Mouse (Mus musculus) hindbrain, embryonic 10.5 days (tissue): Measurements from ENCODE around the gene H2-T23. TPM values are rescaled to one million over a fixed set of nuclear protein-coding genes. Genes with fewer than 3 reads are reported as not detected.

Experiments used
- DNase-seq: peaks from one replicate; pipeline ENCODE4 v3.0.0-alpha.2; 2017; ENCODE audit warnings: low spot score
- H3K27ac ChIP-seq: fragments of 300-500 bp; sonication (generic); 2 replicates; pipeline ENCODE4 v1.5.1; 2016; ENCODE audit warnings: mild to moderate bottlenecking, moderate library complexity
- H3K27me3 ChIP-seq: fragments of 300-500 bp; sonication (generic); 2 replicates; pipeline ENCODE4 v1.6.1; 2016; ENCODE audit warnings: mild to moderate bottlenecking; ENCODE audit not compliant: poor library complexity, insufficient read depth, severe bottlenecking
- H3K36me3 ChIP-seq: fragments of 300-500 bp; sonication (generic); 2 replicates; pipeline ENCODE4 v1.6.1; 2016; ENCODE audit warnings: mild to moderate bottlenecking, moderate library complexity
- H3K4me1 ChIP-seq: fragments of 300-500 bp; sonication (generic); replicated peaks from 2 replicates; pipeline ENCODE4 v1.6.1; 2016; ENCODE audit warnings: mild to moderate bottlenecking
- H3K4me3 ChIP-seq: fragments of 300-500 bp; sonication (generic); 2 replicates; pipeline ENCODE4 v1.5.1; 2016; ENCODE audit warnings: mild to moderate bottlenecking, moderate library complexity
- H3K9me3 ChIP-seq: fragments of 300-500 bp; sonication (generic); 2 replicates; pipeline ENCODE4 v1.6.1; 2016; ENCODE audit warnings: mild to moderate bottlenecking, moderate library complexity
- WGBS: fragments of 180-500 bp; shearing (Covaris S2); methylation state at CpG from one replicate; pipeline ENCODE4 v1.1.7; 2016; 5-methylcytosine and 5-hydroxymethylcytosine counted together
- polyA plus RNA-seq: library from polyadenylated mRNA; unstranded; fragments of >200 nt; fragmentation: Nextera tagmentation; extraction: Ambion mirVana; gene quantifications from 2 replicates; pipeline ENCODE4 v1.2.1, GENCODE M21; 2016

The H2-T23 gene
- polyA plus RNA-seq, 1 experiment from 2014 or later, result 4.2 TPM

DNA sequence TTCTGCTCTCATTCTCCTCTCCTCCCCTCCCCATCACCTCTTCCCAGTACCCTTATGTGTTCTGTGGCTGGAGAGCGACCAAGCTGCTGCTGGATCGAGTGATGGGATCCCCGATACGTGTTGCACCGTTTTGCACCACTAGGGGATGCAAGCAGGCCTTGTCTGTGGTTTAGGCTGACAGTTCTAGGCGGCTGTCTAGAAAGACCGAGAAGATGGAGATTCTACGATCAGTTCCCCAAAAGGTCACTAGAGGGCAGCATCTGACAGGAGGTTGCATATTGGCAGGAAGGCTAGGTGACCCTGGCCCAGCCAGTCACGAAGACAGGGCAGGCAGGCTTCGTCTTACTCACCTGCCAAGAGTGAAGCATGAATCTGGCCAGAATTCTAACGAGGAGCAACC is 35.7 kb downstream of the H2-T23 start:
- peak; percentile 93 for DNase-seq
- H3K36me3 ChIP-seq, result peaks cover 3% of the 10 kb centered on the region; the same call in 1 of the 2 replicates
- H3K4me1 ChIP-seq, result peaks cover 18% of the 10 kb centered on the region
- no peak overlapping the region for H3K4me3 ChIP-seq
- H3K27me3 ChIP-seq, result no peaks in the 10 kb centered on the region
- H3K9me3 ChIP-seq, result peaks cover 3% of the 10 kb centered on the region; the same call in 1 of the 2 replicates
- no peak overlapping the region for H3K27ac ChIP-seq
- WGBS, result 6% methylated on average over 11 of the region's 11 CpGs

DNA sequence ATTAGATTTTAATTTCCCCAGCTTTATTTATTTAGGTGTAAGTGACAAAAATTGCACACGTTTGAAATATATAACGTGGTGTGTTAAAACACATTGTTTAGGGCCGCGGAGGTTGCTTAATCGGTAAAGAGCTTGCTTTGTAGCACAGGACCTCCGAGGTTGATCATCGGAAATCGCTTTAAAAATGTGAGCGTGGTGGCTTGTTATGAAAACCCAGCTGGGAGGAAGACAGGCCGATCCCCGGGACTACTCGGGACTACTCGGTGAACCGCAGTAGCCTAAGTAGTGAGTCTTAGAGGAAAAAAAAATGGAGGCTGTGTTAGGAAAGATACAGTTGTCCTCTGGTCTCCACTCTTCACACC is 37.8 kb downstream of the H2-T23 start:
- peak overlapping the region; percentile 63 for H3K4me3 ChIP-seq
- H3K27ac ChIP-seq, result peak overlapping the region; percentile 81
- DNase-seq, result peak; percentile 20
- H3K36me3 ChIP-seq, result peaks cover 2% of the 10 kb centered on the region
- no peaks in the 10 kb centered on the region for H3K27me3 ChIP-seq
- no peaks in the 10 kb centered on the region for H3K9me3 ChIP-seq
- peaks cover 18% of the 10 kb centered on the region for H3K4me1 ChIP-seq
- WGBS, result 5% methylated on average over 14 of the region's 14 CpGs

DNA sequence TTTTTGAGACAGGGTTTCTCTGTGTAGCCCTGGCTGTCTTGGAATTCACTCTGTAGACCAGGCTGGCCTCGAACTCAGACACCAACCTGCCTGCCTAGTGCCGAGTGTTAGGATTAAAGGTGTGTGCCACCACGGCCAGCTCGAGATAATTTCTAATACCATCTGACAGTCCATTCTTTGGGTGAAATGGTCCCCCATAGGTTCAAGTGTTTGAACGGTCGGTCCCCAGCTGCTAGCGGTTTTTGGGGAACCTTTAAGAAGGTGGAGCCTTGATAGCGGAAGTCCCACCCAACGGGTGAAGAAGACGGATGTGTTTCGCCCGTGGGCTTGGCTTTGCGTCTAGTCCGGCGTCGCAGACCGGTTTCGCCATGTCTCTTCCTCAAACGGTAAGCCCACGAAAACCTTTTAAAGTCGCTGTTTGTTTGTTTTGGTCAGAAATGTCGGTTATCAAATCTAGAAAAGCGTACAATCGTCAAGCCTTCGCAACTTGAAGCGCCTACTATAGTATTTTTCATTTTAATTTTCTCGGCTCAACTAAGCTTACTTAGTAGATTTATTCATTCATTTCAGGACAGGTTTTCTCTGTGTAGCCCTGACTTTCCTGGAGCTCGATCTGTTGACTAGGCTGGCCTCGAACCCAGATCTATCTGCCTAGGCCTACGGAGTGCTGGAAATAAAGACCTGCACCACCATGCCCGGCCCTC is 38.3 kb downstream of the H2-T23 start:
- 4% methylated on average over 31 of the region's 31 CpGs for WGBS
- H3K27ac ChIP-seq, result peak overlapping the region; percentile 81

DNA sequence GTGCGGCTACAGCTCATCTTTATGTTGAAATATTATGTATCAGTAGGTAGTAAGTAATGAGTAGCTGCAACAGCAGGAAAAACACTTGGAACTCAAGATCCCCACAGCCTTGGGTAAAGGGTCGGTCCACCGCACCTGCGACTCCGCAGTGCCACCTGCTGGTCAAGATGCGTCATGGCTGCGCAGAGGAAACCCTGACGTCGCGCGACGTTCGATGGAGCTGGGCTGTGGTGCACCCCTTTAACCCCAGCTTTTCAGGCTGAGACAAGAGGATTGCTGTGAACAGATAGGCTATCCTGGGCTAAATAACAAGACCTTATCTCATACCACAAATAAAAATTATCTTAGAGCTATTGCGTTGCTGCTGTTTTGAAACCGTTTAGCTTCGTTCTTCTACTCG is 39.0 kb downstream of the H2-T23 start:
- 7% methylated on average over 17 of the region's 17 CpGs for WGBS
- no peaks in the 10 kb centered on the region for H3K27me3 ChIP-seq
- H3K36me3 ChIP-seq, result peaks cover 14% of the 10 kb centered on the region
- DNase-seq, result peak; percentile 87
- H3K9me3 ChIP-seq, result no peaks in the 10 kb centered on the region
- H3K27ac ChIP-seq, result no peak overlapping the region
- H3K4me3 ChIP-seq, result peak overlapping the region; percentile 39; the same call in 1 of the 2 replicates
- peaks cover 18% of the 10 kb centered on the region for H3K4me1 ChIP-seq

More for the DNA sequence above, 38.3 kb downstream of the H2-T23 start:
- Histone ChIP-seq H3K9me3 (no peaks in the 10 kb centered on the region), H3K4me1 (peaks cover 18% of the 10 kb centered on the region), H3K36me3 (peaks cover 8% of the 10 kb centered on the region), H3K27me3 (no peaks in the 10 kb centered on the region), H3K4me3 (peak overlapping the region; percentile 63)
- peak; percentile 76 for DNase-seq

DNA sequence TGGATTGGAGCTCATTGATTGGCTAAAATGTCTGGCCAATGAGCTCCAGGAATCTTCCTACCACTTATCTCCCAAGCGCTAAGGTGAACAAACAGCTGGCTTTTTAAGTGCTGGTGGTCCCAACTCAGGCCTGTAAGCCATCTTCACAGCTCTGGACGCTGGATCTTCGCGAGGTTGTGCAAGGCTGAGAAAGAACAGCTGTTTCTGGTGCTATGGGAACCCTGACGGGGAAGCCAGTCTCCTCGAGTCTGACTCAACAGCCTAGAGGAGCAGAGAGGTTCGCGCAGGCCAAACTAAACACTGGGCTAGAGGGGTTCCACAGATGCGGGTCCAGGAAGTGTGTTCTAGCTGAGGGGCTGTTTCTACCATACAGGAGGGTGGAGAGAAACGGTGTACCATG is 40.9 kb downstream of the H2-T23 start:
- 52% methylated on average over 10 of the region's 10 CpGs for WGBS
- Histone ChIP-seq H3K27ac (no peak overlapping the region), H3K4me1 (peaks cover 15% of the 10 kb centered on the region), H3K36me3 (peaks cover 33% of the 10 kb centered on the region), H3K27me3 (no peaks in the 10 kb centered on the region), H3K4me3 (no peak overlapping the region), H3K9me3 (no peaks in the 10 kb centered on the region)
- DNase-seq, result no peak

DNA sequence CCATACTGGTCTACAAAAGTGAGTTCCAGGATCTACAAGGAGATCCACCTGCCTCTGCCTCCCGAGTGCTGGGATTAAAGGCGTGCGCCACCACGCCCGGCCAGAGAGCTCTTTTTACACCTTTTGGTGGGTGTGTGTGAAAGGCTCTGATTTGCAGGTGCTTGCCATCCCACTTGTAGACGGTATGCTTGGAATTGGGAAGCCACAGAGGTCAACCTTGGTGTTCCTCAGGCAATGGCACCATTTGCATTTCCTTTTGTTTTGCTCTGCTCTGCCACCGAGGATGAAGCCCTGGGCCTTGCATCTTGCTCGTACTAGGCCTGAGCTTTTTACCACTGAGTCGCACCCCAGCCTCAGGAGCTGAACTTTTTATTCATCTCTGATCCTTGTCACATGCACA is 50.9 kb downstream of the H2-T23 start:
- H3K4me3 ChIP-seq, result no peak overlapping the region
- H3K4me1 ChIP-seq, result peaks cover 26% of the 10 kb centered on the region
- H3K27ac ChIP-seq, result no peak overlapping the region
- WGBS, result 90% methylated on average over 9 of the region's 9 CpGs
- no peaks in the 10 kb centered on the region for H3K9me3 ChIP-seq
- H3K36me3 ChIP-seq, result peaks cover 56% of the 10 kb centered on the region
- DNase-seq, result no peak
- no peaks in the 10 kb centered on the region for H3K27me3 ChIP-seq

DNA sequence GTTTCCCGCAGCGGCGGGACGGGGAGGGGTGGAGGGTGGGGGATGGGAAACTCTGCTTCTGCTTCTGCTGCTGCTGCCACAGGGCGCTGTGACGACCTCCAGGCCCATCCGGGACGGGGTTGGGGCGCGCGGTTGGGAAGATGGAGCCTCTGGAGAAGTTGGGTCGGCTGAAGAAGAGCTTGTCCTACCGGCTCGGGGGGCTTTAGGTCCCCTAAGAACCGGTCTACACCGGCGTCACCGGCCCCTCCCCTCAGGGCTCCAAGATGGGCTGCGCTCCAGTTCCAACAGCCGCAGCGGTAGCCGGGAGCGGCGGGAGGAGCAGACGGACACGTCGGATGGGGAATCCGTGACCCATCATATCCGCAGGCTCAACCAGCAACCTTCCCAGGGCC is 52.3 kb downstream of the H2-T23 start:
- DNase-seq, result peak; percentile 65
- H3K4me3 ChIP-seq, result peak overlapping the region; percentile 87
- peaks cover 26% of the 10 kb centered on the region for H3K4me1 ChIP-seq
- H3K9me3 ChIP-seq, result no peaks in the 10 kb centered on the region
- H3K36me3 ChIP-seq, result peaks cover 55% of the 10 kb centered on the region
- 0% methylated on average over 29 of the region's 29 CpGs for WGBS
- H3K27ac ChIP-seq, result peak overlapping the region; percentile 90
- H3K27me3 ChIP-seq, result no peaks in the 10 kb centered on the region

Other genes with a start within 250 kb of the H2-T23 start
- 3.8 and 4.8 TPM in 2 replicates for gene Ier3, start 211.2 kb downstream of the H2-T23 start, polyA plus RNA-seq
- 58.4 and 63.7 TPM in 2 replicates for gene Flot1, start 209.6 kb downstream of the H2-T23 start, polyA plus RNA-seq
- 1,604 and 1,655 TPM in 2 replicates for gene Tubb5, start 194.5 kb downstream of the H2-T23 start, polyA plus RNA-seq
- 18.3 and 20.7 TPM in 2 replicates for gene Mdc1, start 191.3 kb downstream of the H2-T23 start, polyA plus RNA-seq
- 70.1 and 75.9 TPM in 2 replicates for gene Nrm, start 171.5 kb downstream of the H2-T23 start, polyA plus RNA-seq
- 29.6 and 32.2 TPM in 2 replicates for gene Ppp1r18, start 167.3 kb downstream of the H2-T23 start, polyA plus RNA-seq
- gene Dhx16, start 153.0 kb downstream of the H2-T23 start, polyA plus RNA-seq, result 53.0 and 58.9 TPM in 2 replicates
- gene 2310061I04Rik, start 135.4 kb downstream of the H2-T23 start, polyA plus RNA-seq, result 27.7 and 29.7 TPM in 2 replicates
- gene Atat1, start 122.8 kb downstream of the H2-T23 start, polyA plus RNA-seq, result 136 and 227 TPM in 2 replicates
- gene Mrps18b, start 116.5 kb downstream of the H2-T23 start, polyA plus RNA-seq, result 75.7 and 88.1 TPM in 2 replicates
- 59.9 and 64.5 TPM in 2 replicates for gene Ppp1r10, start 116.4 kb downstream of the H2-T23 start, polyA plus RNA-seq
- 105 and 116 TPM in 2 replicates for gene Abcf1, start 63.1 kb downstream of the H2-T23 start, polyA plus RNA-seq
- gene Gnl1, start 53.0 kb downstream of the H2-T23 start, polyA plus RNA-seq, result 50.5 and 55.2 TPM in 2 replicates
- 46.1 and 52.0 TPM in 2 replicates for gene Prr3, start 52.6 kb downstream of the H2-T23 start, polyA plus RNA-seq
- 4.3 and 4.9 TPM in 2 replicates for gene H2-T24, start 12.3 kb downstream of the H2-T23 start, polyA plus RNA-seq
- 7.4 and 8.9 TPM in 2 replicates for gene H2-T22, start 9.9 kb upstream of the H2-T23 start, polyA plus RNA-seq
- gene Gm6034, start 10.1 kb upstream of the H2-T23 start, polyA plus RNA-seq, result not detected in 2 replicates
- not detected in 2 replicates for gene Gm11127, start 25.5 kb upstream of the H2-T23 start, polyA plus RNA-seq
- gene Gm19684, start 88.8 kb upstream of the H2-T23 start, polyA plus RNA-seq, result not detected in 2 replicates
- gene Gm7030, start 96.6 kb upstream of the H2-T23 start, polyA plus RNA-seq, result not detected in 2 replicates
- gene Gm8909, start 135.7 kb upstream of the H2-T23 start, polyA plus RNA-seq, result 0.22 TPM in 1 of 2 replicates, not detected in the other
- not detected in 2 replicates for gene H2-T3, start 157.4 kb upstream of the H2-T23 start, polyA plus RNA-seq
- gene Rpp21, start 225.2 kb upstream of the H2-T23 start, polyA plus RNA-seq, result 98.6 and 110 TPM in 2 replicates
- gene Trim39, start 239.4 kb upstream of the H2-T23 start, polyA plus RNA-seq, result 21.1 and 23.8 TPM in 2 replicates